Mouse (Mus musculus) kidney, adult 2 months (tissue): Measurements from ENCODE around the gene Raph1. TPM values are rescaled to one million over a fixed set of nuclear protein-coding genes. Genes with fewer than 3 reads are reported as not detected.

Experiments used
- DNase-seq: peaks from one replicate; pipeline ENCODE4 v3.0.0; 2021
- H3K27ac ChIP-seq: fragments of 200-500 bp; 2 replicates; pipeline ENCODE4 v1.5.1; 2012; ENCODE audit warnings: low read depth, low read length, control low read depth, inconsistent platforms; ENCODE audit not compliant: insufficient read depth
- H3K27me3 ChIP-seq: fragments of 200-500 bp; replicated peaks from 2 replicates; pipeline ENCODE4 v1.6.1; 2012; ENCODE audit warnings: mild to moderate bottlenecking, moderate library complexity, low read length, inconsistent platforms; ENCODE audit not compliant: control insufficient read depth, insufficient read depth
- H3K36me3 ChIP-seq: fragments of 200-500 bp; 2 replicates; pipeline ENCODE4 v1.6.1; 2012; ENCODE audit warnings: mild to moderate bottlenecking, moderate library complexity, low read length, inconsistent platforms; ENCODE audit not compliant: control insufficient read depth, insufficient read depth
- H3K4me1 ChIP-seq: fragments of 200-500 bp; 2 replicates; pipeline ENCODE4 v1.6.1; 2011; ENCODE audit warnings: low read length; ENCODE audit not compliant: control insufficient read depth, insufficient read depth
- H3K4me3 ChIP-seq: fragments of 200-500 bp; 2 replicates; pipeline ENCODE4 v1.5.1; 2011; ENCODE audit warnings: mild to moderate bottlenecking, low read depth, low read length, control low read depth; ENCODE audit not compliant: insufficient read depth
- CTCF ChIP-seq: fragments of 200-500 bp; conservative IDR thresholded peaks from 2 replicates; pipeline ENCODE4 v1.5.1; 2011; ENCODE audit warnings: low read depth, mild to moderate bottlenecking, control low read depth, low read length, moderate library complexity, mixed read lengths; ENCODE audit not compliant: insufficient read depth, insufficient read length
- POLR2A ChIP-seq: fragments of 200-500 bp; IDR thresholded peaks from one replicate; pipeline ENCODE4 v1.6.1; 2011; ENCODE audit warnings: low read depth, low read length, control low read depth
- WGBS: fragments of 180-500 bp; shearing (Covaris S2); methylation state at CpG from one replicate; pipeline ENCODE4 v1.1.7; 2018; 5-methylcytosine and 5-hydroxymethylcytosine counted together
- polyA plus RNA-seq: library from polyadenylated mRNA; depleted of rRNA; stranded (reverse); fragments of >200 nt; gene quantifications from 2 replicates; pipeline ENCODE4 v1.2.3, GENCODE M21; 2012

Raph1 gene
- polyA plus RNA-seq, 1 experiment = 5.7 TPM

DNA sequence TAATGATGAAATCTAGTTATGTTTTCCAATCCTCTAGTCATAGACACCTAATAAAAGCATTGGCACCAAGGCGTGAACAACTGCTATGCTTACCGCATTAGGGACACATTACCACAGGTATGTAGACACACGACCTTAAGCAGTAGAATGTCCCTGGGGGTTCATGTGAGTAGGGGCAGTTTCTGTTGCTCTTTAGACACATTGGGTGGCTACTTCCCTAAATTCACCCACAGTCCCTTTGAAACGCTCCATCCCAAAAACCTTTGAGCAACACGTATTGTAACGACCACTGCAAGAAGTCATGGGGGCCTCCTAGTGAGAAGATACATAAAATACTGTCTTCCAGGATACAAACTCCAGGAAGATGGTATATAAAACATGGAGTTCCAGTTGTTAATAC is 33.8 kb upstream of the Raph1 start:
- Histone ChIP-seq H3K27ac (no peak overlapping the region), H3K4me3 (no peak overlapping the region), H3K4me1 (no peaks in the 10 kb centered on the region), H3K27me3 (no peaks in the 10 kb centered on the region), H3K36me3 (no peaks in the 10 kb centered on the region)
- no peak for DNase-seq
- no peak for TF ChIP-seq CTCF
- TF ChIP-seq POLR2A = no peak
- WGBS = 81% methylated on average over 6 of the region's 6 CpGs

DNA sequence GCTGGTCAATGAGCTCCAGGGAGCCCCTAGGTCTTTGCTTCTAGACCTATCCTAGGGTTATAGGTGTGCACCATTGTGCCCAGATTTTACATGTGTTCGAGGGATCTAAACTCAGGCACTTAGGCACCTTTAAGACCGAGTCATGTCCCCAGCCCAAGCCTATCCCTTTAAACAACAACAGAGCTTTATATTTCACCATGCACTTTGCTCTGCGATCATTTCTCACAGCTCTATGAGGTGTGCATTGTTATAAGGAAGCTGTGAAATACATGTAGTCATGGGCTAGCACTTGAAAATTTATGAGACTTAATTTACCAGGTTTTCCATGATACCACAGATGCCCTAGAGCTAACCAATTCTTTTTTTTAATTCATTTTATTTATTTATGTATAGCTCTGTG is 33.0 kb upstream of the Raph1 start:
- TF ChIP-seq CTCF = no peak
- WGBS = 91% methylated on average over 3 of the region's 3 CpGs
- Histone ChIP-seq H3K4me1 (no peaks in the 10 kb centered on the region), H3K36me3 (no peaks in the 10 kb centered on the region), H3K27me3 (no peaks in the 10 kb centered on the region), H3K4me3 (no peak overlapping the region), H3K27ac (no peak overlapping the region)
- DNase-seq = no peak

DNA sequence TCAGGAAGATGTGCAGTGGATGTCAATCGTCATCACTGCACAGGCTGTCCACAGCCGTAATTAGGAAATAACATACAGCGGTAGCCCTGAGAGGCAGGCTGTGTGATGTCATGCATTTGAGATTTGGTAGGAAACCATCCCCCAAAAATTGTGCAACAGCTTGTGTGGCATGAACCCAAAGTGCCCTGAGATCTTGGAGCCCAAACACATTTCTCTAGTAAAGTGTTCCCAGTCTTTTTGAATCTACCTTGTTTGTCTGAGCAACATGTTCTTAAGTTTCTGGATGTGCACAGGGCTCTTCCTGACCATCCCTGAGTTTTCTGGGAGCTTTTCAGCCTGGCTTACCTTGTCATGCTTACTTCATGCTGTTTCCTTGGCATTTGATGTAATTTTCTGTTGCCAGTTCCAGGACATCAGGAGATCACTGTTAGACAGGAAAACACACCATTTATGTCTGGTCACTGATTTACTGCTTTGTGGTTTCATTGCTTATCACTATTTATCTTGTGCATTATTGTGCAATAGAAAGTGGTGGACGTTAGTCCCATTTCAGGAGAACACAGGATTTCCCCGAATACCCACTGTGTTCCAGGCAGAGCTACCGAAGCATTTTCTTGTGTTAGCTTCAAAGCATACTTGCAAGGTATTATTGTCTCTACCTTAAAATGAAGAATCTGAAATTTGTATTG is 32.3 kb upstream of the Raph1 start:
- whole genome bisulfite sequencing = 78% methylated on average over 6 of the region's 6 CpGs
- no peak for DNase-seq
- no peak overlapping the region for H3K4me3 ChIP-seq
- TF ChIP-seq CTCF (no peak), POLR2A (no peak)
- H3K4me1 ChIP-seq = no peaks in the 10 kb centered on the region
- no peaks in the 10 kb centered on the region for H3K27me3 ChIP-seq
- no peak overlapping the region for H3K27ac ChIP-seq
- H3K36me3 ChIP-seq = no peaks in the 10 kb centered on the region

DNA sequence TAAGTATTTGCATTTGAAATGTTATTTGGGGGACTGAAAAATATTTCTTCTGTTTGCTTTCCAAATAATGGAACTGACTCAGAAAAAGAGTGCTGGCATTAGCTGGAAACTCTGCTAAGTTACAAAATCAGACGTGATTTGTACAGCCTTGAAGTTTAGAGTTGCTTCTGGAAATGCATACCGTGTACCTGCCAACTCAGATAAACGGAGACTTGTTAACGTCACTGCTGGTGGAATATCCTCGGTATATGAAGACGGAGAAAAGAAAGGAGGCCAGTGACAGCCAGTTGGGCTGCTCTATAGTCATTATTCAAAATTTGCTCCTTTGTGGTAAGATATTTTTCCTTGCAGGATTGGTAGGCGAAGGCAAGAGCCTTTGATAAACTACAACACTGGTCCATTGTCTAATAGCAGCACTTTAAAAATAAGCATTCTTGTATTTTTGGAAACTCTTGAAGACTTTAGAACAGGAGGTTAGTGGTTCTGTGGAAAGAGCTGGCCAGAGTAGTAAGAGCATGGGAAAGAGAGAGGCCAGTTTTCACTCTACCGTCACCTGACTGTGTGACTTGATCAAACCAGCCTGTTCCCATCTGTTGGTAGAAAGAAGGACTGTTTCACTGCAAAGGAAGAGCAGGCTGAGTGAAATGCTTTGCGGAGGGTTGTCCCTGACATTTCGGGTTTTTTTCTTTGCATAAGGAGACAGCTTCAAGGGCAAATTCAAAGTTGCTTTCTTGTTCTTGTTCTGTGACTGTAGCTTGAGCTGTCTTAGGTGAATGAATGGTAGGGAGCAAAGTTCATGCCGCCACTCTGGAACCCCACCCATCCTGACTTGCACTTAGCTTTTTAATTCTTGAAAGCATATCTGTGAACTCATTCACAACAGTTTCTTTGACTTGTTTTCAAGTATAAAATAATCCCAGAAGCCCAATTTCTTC is 29.7 kb upstream of the Raph1 start:
- H3K27ac ChIP-seq = no peak overlapping the region
- peak; percentile 24 for DNase-seq
- WGBS = 83% methylated on average over 11 of the region's 11 CpGs
- H3K27me3 ChIP-seq = no peaks in the 10 kb centered on the region
- no peaks in the 10 kb centered on the region for H3K36me3 ChIP-seq
- TF ChIP-seq CTCF (no peak), POLR2A (no peak)
- H3K4me1 ChIP-seq = no peaks in the 10 kb centered on the region
- no peak overlapping the region for H3K4me3 ChIP-seq

DNA sequence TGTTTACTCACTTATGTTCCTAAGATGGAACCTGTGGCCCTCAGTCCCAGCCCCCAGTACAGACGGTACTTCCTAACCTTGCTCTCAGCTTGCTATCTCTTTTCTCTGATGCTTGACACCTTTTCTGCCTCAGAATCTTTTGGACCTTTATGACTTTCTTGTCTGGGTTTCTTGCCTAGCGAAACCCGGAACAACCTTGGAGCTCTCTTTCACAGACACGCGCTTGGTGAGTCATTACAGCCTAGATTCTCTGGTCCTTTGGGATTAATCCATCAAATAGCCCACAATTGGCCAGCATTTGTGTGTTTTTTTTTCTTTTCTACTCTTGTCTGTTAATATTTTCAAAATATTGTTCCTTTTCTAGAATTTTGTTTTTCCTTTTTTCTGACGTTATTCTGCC is 26.2 kb upstream of the Raph1 start:
- no peak overlapping the region for H3K27ac ChIP-seq

DNA sequence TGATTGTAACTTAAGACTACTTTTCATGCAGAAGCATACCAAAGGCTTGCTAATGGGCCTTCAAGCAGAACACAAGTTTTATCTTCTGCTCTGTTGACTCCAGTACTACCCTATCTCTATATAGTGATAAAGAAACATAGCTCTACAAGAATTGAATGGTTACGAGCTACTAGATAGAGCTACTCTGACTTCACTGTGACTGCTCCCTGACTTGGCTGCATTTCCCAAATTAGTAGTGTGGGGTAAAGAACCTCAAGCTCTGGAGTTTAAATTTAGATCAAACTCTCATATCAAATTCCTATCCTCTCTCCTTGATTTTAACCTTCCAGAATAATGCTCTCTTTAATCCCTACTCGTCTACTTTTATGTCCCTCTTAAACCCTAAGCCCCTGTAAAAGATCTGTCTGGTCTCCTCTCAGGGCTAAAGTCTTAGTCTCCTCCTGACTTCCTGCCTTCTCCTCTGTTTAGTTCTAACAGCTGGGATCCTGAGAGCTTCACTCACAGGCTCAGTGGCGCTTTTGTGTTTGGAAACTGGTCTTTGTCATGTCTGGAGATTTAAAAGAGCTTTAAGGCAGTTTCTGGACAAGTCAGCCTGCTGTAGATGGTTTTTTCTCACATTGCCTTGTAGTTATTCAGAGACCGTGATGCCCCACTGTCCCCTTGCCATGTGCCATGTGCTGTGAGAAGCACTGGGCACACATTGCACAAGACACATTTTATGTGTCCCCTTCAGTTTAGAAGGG is 22.2 kb upstream of the Raph1 start:
- no peak for TF ChIP-seq CTCF
- TF ChIP-seq POLR2A = no peak
- H3K4me1 ChIP-seq = no peaks in the 10 kb centered on the region
- WGBS = 68% methylated on average over 4 of the region's 4 CpGs
- no peak overlapping the region for H3K4me3 ChIP-seq
- no peaks in the 10 kb centered on the region for H3K27me3 ChIP-seq
- H3K36me3 ChIP-seq = no peaks in the 10 kb centered on the region
- no peak for DNase-seq
- no peak overlapping the region for H3K27ac ChIP-seq

More for the DNA sequence above, 26.2 kb upstream of the Raph1 start:
- no peak for DNase-seq
- 85% methylated on average over 6 of the region's 6 CpGs for WGBS
- Histone ChIP-seq H3K36me3 (no peaks in the 10 kb centered on the region), H3K4me3 (no peak overlapping the region), H3K4me1 (no peaks in the 10 kb centered on the region), H3K27me3 (no peaks in the 10 kb centered on the region)
- TF ChIP-seq CTCF = no peak
- TF ChIP-seq POLR2A = no peak

DNA sequence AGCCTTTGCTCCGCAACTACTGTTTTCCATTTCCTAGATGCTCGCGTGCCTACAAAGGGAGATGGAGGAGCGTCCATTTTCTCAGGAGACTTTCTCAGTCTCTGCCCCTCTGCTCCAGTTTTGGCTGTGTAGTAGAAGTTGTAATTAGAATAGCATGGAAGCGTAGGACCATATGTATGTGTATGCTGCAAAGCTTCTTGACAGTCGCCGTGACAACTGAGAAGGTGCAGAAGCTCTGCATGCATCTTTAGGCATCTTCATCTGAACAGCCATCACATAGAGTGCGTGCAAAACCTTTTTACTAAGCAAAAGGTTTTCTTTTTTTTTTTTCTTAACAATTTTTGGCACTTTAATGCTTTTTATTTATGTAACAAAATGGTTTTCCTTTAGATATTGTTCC is 14.1 kb upstream of the Raph1 start:
- no peaks in the 10 kb centered on the region for H3K4me1 ChIP-seq
- no peak for TF ChIP-seq CTCF
- TF ChIP-seq POLR2A = no peak
- no peaks in the 10 kb centered on the region for H3K27me3 ChIP-seq
- DNase-seq = no peak
- no peaks in the 10 kb centered on the region for H3K36me3 ChIP-seq
- H3K4me3 ChIP-seq = no peak overlapping the region
- no peak overlapping the region for H3K27ac ChIP-seq
- WGBS = 96% methylated on average over 8 of the region's 8 CpGs
